Mouse (Mus musculus): Measurements from ENCODE around the gene Gm11634.
"Not testable (repeated sequence)": the region's sequence is repeated elsewhere in the genome, so short reads cannot be mapped to it uniquely, and the experiment has no call there.

The Gm11634 gene

DNA sequence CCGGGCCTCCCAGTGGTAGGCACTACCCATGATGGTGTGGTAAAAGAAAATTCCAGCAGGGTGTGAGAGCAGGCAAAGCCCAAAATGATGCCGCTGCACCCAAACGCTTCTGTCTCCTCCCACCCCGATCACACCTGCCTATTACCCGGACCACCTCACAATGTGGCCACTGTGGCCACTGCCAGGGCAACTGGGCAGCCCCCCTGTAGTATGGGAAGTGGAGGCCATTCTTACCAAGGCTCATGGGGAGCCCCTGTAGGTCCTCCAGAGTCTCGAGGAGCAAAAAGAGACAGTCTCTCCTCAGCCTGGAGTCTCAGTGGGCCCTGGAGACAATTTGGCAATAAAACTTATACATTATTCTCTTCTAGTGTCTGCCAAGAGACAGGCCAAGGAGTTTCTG, at the start of gene Gm11634:
Gm11634 (minus strand) TSS at position 101 of the 400 bp plus-strand sequence.
- DNase-seq: no peak

DNA sequence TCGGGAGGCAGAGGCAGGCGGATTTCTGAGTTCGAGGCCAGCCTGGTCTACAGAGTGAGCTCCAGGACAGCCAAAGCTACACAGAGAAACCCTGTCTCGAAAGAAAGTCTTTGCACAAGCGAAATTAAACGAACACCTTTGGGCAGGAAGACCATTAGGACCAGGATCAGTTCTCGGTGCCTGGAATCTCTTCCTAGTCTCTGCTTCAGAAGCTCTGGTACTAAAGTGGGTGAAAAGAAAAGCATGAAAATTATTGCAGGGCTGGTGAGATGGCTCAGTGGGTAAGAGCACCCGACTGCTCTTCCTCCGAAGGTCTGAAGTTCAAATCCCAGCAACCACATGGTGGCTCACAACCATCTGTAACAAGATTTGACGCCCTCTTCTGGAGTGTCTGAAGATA, 48.0 kb upstream of the Gm11634 start:
- not testable (repeated sequence) for DNase-seq

DNA sequence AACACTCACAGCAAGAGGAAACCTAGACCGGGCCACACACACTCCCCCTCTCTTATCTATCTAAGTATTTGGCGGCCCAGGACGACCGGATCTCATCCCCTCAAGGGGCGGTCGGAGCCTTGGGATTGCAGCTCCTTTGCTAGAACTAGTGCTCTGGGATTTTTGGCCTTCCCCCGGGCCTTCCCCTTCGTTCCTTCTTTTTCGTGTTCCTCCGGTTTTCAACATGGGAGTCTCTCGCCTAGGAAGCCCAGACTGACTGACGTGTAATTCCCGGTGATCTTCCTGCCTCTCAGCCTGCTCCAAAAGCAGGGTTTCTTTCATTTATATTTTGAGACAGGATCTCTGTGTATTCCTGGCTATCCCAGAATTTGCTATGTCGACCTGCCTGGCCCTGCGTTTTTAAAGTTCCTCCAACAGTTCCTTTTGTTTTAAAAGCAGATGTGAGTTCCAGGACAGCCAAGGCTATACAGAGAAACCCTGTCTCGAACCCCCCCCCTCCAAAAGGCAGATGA, 47.3 kb upstream of the Gm11634 start:
- DNase-seq: not testable (repeated sequence)

DNA sequence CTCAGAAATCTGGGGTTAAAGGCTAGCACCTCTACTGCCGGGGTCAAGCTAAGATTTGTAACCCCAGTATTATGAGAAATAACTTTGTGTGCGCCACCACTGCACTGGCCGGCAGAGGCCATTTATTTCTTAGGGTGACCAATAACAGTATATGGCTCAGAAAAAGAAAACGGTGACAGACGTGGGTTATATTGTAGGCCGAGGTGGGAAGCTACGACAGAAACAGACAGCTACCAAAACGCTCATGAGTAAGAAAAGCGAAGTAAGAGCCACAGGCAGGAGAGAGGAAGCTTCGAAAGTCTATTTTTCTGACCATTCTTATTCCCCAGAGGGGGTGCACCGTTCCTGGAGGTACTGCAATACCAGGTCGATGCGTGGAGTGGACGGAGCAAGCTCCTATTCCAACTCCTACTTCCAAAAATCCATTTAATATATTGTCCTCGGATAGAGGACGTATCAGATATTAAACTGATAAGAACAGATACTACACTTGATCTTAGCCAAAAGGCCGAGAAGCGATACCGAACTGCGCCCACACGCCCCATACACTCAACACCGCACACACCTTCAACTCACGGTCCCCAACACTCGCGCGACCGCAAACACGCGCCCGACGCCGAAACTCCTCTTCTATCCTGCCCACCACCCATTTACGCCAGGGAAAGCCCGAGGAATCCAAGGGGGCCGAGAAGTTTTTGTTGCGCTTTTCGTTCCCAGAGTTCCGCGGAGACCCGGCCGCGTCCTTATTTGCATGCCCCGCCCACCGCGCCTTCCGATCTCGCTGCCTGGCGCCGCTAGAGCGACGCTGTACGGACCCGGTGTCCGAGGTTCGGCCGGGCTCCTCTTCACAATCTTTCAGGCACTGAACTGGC, 46.6 kb upstream of the Gm11634 start:
- DNase-seq: peak; percentile 81

DNA sequence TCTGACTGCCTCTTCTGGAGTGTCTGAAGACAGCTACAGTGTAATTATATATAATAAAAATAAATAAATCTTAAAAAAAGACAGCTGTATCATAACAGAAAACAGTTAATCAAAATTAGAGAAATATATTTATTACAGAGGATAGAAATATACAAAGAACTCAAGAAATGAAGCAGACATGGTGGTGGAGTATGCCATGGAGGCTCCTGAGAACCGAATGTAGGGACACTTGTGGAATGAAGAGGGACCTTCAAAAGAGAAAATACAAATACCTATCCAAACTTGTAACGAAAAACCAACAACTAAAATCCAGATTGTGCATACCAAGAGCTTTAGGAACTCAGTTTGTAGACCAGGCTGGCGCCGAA, 46.0 kb upstream of the Gm11634 start:
- DNase-seq: not testable (repeated sequence)

DNA sequence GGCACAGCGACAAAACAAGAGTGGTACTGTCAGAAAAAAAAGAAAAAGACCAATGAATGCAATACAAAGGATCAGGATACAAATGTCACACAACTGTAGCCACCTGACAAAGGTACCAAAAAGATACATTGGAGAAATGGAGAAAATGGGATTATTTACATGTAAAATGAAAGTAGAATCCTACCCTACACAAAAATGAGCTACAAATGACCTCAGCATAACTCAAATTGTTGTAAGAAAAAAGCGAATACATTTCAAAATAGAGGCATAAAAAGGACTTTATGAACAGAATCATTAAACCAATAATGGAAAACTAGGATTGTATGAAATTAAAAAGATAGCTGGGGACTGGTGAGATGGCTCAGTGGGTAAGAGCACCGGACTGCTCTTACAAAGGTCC, 45.5 kb upstream of the Gm11634 start:
- no peak for DNase-seq

DNA sequence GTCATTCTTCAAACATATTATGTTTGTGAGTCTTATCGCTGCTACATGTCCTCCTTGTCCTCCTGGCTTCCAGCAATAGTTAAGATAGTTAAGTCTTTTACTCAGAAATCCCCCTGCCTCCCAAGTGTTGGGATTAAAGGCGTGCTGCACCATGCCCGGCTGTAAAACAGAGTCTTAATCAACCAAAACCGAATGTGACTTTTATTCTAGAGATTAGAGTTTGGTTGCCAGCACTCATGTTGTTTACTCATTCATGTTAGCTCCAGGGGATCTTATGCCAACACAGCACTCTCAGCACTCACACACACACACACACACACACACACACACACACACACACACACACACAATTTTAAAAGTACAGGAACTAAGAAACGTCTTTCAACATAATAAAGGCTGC, 43.9 kb upstream of the Gm11634 start:
- DNase-seq: no peak

DNA sequence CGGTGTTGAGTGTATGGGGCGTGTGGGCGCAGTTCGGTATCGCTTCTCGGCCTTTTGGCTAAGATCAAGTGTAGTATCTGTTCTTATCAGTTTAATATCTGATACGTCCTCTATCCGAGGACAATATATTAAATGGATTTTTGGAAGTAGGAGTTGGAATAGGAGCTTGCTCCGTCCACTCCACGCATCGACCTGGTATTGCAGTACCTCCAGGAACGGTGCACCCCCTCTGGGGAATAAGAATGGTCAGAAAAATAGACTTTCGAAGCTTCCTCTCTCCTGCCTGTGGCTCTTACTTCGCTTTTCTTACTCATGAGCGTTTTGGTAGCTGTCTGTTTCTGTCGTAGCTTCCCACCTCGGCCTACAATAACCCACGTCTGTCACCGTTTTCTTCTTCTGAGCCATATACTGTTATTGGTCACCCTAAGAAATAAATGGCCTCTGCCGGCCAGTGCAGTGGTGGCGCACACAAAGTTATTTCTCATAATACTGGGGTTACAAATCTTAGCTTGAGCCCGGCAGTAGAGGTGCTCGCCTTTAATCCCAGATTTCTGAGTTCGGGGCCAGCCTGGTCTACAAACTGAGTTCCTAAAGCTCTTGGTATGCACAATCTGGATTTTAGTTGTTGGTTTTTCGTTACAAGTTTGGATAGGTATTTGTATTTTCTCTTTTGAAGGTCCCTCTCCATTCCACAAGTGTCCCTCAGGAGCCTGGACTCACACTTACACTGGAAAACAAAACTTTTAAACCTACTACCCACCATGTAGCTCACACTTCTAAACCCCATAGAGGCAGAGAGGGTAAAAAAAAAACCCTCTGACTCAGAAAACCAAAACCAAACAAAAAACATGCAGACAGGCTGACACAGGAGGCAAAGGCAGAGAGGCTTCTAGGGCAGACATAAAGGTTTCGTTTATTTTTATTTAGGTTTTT, 42.9 kb upstream of the Gm11634 start:
- peak; percentile 58 for DNase-seq

DNA sequence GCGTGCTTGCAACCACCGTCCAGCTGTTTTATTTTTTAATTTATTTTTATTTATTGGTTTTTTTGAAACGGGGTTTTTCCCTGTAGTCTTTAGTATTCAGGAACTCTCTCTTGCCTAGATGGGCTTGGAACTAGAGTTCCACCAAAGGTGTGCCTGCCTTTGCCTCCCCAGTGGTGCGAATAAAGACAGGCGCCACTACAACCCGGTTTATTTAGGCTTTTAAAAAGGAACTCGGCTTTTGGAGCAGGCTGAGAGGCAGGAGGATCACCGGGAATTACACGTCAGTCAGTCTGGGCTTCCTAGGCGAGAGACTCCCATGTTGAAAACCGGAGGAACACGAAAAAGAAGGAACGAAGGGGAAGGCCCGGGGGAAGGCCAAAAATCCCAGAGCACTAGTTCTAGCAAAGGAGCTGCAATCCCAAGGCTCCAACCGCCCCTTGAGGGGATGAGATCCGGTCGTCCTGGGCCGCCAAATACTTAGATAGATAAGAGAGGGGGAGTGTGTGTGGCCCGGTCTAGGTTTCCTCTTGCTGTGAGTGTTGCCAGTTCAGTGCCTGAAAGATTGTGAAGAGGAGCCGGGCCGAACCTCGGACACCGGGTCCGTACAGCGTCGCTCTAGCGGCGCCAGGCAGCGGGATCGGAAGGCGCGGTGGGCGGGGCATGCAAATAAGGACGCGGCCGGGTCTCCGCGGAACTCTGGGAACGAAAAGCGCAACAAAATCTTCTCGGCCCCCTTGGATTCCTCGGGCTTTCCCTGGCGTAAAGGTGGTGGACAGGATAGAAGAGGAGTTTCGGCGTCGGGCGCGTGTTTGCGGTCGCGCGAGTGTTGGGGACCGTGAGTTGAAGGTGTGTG, 42.0 kb upstream of the Gm11634 start:
- peak; percentile 88 for DNase-seq

DNA sequence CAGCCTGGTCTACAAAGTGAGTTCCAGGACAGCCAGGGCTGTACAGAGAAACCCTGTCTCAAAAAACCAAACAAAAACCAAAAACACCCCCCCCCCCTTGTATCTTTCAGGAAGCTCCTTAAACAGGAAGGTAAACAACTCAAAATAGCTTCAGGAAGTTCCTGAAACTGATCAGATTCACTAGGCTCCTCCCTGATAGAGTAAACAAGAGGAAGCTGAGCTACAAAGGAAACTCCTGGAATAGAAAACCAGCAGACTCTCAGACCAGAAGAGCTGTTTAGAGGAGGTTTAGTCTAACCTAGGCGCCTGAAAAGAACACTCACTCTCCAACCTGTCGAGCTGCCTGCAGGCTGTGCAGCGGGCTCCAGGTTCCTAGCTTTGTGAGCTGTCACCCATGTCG, 40.7 kb upstream of the Gm11634 start:
- DNase-seq: no peak

DNA sequence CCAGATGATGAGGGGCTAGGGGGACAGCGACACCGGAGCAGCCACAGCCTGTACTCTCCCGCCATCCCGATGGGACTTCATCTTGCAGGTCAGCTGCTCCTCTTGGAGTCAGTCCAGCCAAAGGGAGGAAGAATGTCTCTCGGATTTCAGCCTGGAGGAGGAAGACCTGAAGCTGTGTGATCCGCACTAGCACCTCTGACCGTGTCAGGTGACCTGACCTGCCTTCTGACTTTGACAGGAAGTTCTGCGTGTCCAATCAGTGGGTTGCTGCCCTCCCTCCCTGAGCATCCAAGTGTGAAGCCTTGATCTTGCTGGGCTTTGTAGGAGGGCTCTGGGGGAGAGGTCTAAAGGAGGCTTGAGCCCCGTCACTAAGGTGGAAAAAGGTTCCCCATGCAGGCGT, 36.6 kb upstream of the Gm11634 start:
- no peak for DNase-seq

DNA sequence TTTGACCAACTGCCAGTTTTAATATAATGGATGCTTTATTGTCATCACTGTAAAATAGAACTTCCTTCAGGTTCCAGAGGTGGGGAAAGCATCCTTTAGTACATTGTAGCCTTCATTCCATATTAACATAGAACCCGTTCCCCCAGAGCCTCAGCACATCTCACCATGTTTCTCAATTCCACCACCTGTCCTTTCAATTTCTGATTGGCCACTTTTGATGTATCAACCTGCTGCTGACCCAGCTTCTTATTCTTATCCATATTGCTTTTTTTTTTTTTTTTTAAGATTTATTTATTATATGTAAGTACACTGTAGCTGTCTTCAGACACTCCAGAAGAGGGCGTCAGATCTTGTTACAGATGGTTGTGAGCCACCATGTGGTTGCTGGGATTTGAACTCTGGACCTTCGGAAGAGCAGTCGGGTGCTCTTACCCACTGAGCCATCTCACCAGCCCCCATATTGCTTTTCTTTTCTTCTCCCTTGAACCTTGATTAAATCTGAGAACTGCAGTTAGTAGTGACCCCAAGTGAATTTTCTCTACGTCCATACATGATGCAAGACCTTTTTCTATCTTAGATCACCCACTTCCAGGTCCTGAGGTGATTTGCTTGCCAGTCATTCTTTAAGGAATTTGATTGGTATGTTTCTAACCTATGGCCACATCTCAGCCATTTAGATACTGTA, 29.8 kb upstream of the Gm11634 start:
- DNase-seq: not testable (repeated sequence)

DNA sequence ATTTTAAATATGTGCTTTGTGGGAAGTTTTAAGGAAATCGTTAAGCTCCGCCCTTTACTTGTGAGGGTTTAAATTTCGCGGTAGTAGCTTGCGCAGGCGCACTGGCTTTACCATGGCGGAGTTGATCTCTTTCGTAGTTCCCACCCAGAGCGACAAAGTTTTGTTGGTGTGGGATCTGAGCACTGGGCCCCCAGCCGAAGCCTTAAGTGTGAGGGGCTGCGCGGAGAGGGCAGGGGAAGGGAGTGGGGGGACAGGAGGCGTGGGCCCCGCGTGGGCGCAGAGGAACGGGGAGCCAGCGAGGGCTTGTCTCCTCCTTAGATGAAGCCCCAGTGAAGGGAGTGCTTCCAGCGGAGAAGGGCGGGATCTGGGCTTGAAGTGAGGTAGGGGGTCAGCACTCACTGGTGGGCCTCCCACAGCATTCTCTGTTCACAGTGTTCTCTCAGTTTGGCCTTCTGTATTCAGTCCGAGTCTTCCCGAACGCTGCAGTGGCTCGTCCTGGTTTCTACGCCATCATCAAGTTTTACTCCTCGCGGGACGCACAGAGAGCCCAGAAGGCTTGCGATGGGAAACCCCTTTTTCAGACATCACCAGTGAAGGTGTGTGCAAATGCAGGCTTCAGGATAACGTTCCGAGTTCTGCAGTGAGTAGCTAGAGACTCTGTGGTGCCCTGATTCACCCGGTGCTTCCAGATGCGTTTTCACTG, 29.0 kb upstream of the Gm11634 start:
- DNase-seq: peak; percentile 79

DNA sequence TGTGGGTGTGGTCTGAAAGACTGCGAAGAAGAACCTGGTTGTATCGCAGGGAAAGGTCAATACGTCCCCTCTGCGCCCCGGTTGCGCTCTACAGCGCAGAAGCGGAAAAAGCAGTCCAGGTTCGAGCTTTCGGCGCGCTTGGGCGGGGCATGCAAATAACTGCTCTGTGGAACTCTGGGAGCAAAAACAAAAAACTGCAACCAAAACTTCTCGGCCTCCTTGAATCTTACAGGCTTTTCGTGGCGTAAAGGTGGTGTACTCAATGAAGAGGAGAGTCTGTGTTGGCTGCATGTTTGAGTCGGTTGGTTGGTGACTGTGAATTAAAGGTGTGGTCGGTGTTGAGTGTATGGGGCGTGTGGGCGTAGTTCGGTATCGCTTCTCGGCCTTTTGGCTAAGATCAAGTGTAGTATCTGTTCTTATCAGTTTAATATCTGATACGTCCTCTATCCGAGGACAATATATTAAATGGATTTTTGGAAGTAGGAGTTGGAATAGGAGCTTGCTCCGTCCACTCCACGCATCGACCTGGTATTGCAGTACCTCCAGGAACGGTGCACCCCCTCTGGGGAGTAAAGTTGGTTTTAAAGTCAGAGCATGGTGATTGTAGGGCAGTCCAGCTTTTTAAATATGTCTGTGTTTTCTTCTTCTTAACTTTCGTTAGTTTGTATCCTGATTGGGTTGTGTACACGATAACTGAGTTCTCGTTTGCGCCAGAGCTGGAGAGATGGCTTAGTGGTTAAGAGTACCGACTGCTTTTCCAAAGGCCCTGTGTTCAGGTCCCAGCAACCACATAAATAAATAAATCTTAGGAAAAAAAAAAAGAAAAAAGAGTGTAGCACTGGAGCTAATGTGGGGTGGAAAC, 28.2 kb upstream of the Gm11634 start, which contains the start of gene Rdm1:
Rdm1 (plus strand) TSS at position 201 of the 862 bp plus-strand sequence.
- DNase-seq: peak; percentile 82

DNA sequence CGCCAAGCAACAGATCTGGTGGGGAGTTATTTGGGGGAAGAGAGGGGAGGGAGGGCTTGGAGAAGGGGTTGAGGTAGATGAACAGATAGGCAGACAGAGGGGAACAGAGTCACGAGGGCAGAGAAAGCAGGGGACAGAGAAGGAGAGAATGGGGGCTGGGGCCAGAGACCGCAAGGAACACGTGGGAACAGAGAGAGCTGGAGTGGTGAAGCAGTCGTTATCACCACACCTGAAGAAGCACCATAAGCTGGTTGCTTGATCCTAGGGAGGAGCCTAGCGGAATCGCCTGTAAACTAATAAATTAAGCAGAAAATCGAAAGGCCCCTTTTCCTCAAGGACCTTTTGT, 27.6 kb upstream of the Gm11634 start:
- no peak for DNase-seq

DNA sequence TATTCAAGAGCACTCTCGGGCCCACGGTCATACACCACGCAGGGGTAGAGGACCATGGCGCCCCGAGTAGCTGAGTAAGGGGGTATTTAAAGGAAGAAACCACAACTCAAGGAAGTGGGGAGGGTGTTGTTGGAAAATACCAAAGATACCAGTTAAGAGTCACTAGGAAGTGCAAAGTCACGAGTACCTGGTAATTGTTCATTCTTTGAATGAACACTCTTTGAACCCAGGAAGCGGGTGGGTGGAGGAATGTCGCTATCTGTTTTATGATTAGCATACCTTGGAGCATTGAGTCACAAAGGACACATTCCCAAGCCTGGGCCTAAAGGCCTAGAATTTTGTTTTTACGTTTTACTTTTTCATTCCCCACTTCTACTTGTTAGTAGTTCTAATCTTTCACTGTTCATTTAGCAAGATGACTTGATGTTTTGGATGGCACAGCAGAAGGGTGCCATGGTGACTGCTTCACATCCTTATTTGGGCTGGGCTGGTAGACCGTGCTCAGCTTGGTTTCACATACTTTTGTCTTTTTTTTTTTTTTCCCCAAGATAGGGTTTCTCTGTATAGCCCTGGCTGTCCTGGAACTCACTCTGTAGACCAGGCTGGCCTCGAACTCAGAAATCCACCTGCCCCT, 21.1 kb upstream of the Gm11634 start:
- DNase-seq: not testable (repeated sequence)

DNA sequence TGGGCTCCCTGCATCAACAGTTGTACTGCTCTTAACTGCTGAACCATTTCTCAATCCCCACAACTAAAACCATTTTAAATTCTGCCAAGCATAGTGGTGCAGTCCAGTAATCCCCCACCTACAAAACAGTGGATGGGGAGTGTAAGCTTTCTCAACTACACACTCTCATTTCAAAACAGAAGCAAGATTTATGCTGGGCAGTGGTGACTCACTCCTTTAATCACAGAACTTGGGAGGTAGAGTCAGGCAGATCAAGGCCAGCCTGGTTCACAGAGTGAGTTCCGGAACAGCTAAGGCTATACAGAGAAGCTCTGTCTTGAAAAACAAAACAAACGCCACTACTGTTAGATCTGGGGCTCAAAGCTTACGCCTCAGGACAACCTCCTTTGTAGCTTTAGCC, 19.5 kb upstream of the Gm11634 start:
- no peak for DNase-seq

DNA sequence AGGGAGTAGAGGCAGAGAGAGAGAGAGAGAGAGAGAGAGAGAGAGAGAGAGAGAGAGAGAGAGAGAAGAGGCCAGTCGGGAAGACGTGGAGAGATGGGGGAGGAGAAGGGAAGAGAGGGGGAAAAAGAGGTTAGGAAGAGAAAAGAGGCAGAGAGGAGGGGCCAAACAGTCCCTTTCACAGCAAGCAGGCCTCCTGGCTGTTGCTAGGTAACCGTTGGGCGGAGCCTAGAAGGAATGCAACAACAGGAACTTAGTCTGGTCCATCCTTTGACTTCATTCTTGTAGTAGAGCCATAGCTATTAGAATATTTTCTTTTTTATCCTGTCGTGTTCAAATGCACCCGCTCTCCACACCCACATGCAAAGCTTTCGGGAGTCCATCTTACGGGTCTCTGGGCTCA, 18.8 kb upstream of the Gm11634 start:
- no peak for DNase-seq

DNA sequence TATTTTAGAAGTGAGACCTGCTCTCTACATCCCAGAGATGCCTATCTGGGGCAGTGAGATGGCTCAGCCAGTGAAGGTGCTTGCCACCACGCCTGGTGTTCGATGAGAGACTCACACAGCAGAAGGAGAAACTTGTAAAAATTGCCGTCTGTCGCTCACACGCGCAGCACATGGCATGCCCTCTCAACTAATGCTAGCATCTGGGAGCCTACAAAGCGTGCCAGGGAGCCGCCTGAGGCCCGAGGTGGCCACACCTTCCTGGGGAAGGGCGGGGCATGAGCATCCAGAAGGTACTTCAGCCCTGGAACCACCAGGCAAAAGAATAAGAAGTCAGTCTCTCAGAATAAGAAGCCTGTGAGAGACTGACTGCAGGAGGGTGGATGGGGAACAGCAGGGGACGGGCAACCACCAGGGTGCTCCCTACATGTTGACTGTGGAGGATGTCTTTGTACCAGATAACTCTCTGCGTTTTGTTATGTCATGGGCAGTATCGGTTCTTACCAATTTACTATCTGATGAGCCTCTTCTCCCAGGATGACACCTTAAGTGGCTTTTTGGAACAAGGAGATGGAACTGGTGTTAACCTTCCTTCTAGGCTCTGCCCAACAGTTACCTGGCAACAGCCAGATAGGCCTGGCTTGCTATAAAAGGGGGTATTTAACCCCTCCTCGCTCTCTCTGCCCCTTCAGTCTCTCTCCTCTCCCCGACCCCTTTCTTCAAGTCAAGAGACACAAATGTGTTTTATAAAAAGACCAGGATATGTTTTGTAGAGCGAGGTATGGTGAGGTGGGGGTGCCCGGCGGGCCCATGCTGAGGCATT, 18.1 kb upstream of the Gm11634 start:
- no peak for DNase-seq

Measured in cerebellum, adult 9-11 months (tissue).